Mouse (Mus musculus): ENCODE data around the gene Scarf2. TPM values are rescaled to one million over a fixed set of nuclear protein-coding genes. Genes with fewer than 3 reads are reported as not detected.

Scarf2 gene
- polyA plus RNA-seq (2015; fragmentation: Nextera tagmentation; extraction: Ambion mirVana), result 40.7 and 43.4 TPM in 2 replicates

DNA sequence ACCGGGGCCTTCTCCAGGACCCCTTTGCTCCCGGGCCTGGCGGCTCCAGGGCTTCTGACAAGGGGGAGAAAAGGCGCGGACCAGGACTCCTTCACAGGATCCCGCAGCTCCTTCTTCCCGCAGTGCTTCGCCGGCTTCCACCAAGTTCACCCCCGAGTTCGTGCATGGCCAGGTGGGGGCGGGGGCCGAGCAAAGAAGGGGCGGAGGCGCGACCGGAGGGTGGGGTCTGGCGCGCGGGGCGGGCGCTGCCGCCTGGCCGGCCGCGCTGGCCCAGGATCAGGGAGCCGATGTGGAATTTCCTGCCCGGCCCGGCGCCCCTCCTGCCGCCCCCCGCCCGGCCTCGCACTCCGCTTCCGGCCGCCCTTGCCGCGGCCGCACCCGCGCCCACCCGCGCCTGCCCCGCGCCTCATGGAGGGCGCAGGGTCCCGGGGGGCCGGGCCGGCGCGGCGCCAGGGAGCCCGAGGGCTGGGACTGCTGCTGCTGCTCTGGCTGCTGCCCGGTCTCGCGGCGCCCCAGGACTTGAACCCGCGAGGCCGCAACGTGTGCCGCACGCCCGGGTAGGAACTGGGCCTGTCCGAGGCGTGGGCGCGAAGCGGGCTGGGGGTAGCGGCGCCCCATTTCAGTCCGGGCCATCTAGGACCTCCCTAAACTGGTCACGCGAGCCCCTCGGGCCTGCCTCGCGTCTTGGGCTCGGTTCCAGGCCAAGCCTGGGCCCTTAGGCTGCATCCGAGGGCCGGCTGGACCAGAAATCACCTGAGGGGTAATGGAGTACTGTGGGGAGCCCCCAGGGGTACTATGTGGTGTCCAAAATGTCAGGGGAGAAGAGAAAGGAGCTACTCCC lies at the start of gene Scarf2:
Scarf2 (plus strand) TSS at position 312 of the 841 bp plus-strand sequence.
- Histone ChIP-seq H3K36me3 (peaks cover 15% of the 10 kb centered on the region), H3K27ac (replicated peaks) (peak within 1 kb of the TSS; percentile 97), H3K9me3 (replicated peaks) (no peaks in the 10 kb centered on the region), H3K4me1 (peaks cover 53% of the 10 kb centered on the region), H3K4me3 (replicated peaks) (peak within 1 kb of the TSS; percentile 70), H3K4me2 (replicated peaks) (peak within 1 kb of the TSS; percentile 55), H3K27me3 (peaks cover 10% of the 10 kb centered on the region), H3K9ac (peak within 1 kb of the TSS; percentile 89)
- peak; percentile 75 for ATAC-seq (ENCODE audit: insufficient number of reproducible peaks, low FRiP score, low TSS enrichment, low read depth)
- WGBS, result 1% methylated on average over 80 of the region's 81 CpGs

DNA sequence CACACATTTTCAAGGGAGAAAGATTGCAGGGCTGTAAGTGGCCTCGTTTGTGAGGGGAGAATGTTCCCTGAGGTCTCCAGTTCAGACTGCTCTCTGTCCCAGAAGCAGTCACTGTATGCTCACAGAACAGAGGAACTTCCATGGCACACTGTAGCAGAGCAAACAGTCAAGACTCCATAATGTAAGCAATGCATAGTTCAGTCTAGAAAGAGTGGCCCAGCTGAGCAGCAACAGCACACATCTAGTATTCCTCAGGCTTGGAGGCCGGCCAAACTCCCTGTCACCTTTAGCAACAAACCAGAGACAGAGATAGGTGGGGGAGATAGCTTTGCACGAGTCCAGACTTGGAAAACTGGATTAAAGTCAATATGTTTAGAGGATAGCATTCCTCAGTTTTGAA lies 44.1 kb upstream of the Scarf2 start:
- Histone ChIP-seq H3K36me3 (no peaks in the 10 kb centered on the region), H3K27me3 (no peaks in the 10 kb centered on the region), H3K4me2 (replicated peaks) (no peak overlapping the region), H3K9ac (no peak overlapping the region), H3K4me1 (no peaks in the 10 kb centered on the region), H3K9me3 (replicated peaks) (no peaks in the 10 kb centered on the region), H3K4me3 (replicated peaks) (no peak overlapping the region), H3K27ac (replicated peaks) (peak overlapping the region; percentile 44; the same call in 1 of the 2 replicates)
- ATAC-seq (ENCODE audit: insufficient number of reproducible peaks, low FRiP score, low TSS enrichment, low read depth), result peak; percentile 39; the same call in 1 of the 2 replicates
- WGBS, result 17% methylated on average over 3 of the region's 3 CpGs

DNA sequence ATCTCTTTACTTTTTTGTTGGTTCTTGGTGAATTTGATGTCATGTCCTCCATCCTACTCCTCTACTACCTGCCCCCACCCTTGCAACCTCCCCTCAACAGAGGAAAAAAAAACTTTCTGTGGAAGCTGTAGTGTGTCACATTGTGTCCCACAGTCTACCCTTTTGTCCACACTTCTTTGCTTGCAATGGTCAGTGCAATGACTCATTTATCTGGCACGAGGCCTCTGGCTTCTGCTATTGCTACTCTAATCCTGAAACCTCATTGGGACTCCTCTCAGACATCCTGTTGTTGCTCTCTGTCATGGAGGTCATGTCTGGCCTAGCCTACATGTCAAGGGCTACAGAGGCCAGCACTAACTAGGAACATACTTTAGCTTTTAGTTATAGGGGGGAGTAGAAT lies 43.4 kb upstream of the Scarf2 start:
- Histone ChIP-seq H3K4me2 (replicated peaks) (no peak overlapping the region), H3K27me3 (no peaks in the 10 kb centered on the region), H3K27ac (replicated peaks) (peak overlapping the region; percentile 44; the same call in 1 of the 2 replicates), H3K9me3 (replicated peaks) (no peaks in the 10 kb centered on the region), H3K9ac (no peak overlapping the region), H3K4me1 (peaks cover 2% of the 10 kb centered on the region; the same call in 1 of the 2 replicates), H3K36me3 (no peaks in the 10 kb centered on the region), H3K4me3 (replicated peaks) (no peak overlapping the region)
- ATAC-seq (ENCODE audit: insufficient number of reproducible peaks, low FRiP score, low TSS enrichment, low read depth), result no peak
- 23% methylated on average over 1 of the region's 1 CpGs for WGBS

GRCm38 (mm10) chr16:17757756-17758155 lies 39.3 kb upstream of the Scarf2 start:
- H3K4me3 ChIP-seq (replicated peaks), result no peak overlapping the region
- H3K36me3 ChIP-seq, result 0 out of 2 replicates have a peak, but pooled peaks cover 6% of the 10 kb centered on the region
- H3K4me2 ChIP-seq (replicated peaks), result no peak overlapping the region
- no peaks in the 10 kb centered on the region for H3K27me3 ChIP-seq
- no peak overlapping the region for H3K27ac ChIP-seq (replicated peaks)
- H3K9ac ChIP-seq, result no peak overlapping the region
- no peak for ATAC-seq (ENCODE audit: insufficient number of reproducible peaks, low FRiP score, low TSS enrichment, low read depth)
- WGBS, result 94% methylated on average over 1 of the region's 1 CpGs
- peaks cover 28% of the 10 kb centered on the region for H3K4me1 ChIP-seq
- no peaks in the 10 kb centered on the region for H3K9me3 ChIP-seq (replicated peaks)

DNA sequence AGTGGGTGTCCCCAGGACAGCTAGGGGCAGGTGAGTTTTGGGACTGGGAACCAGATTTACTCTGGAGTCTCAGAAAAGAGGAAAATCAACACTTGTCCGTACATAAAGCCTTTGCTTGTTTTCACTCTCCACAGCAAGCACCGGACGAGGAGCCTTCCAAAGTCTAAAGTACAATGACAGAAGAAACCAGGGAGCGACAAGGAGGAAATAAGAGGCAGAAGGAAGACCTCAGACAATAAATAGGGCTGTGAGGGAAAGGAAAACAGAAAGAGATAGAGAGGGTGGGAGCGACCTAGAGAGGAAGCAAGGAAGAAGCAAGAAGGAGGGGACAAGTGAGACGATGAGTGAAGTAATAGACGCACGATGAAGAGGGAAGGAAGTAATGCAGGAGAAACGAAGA lies 38.2 kb upstream of the Scarf2 start:
- Histone ChIP-seq H3K4me3 (replicated peaks) (peak overlapping the region; percentile 61), H3K27ac (replicated peaks) (peak overlapping the region; percentile 48), H3K4me2 (replicated peaks) (peak overlapping the region; percentile 59), H3K4me1 (peaks cover 29% of the 10 kb centered on the region), H3K9ac (0 out of 2 replicates have a peak overlapping the region, but pooled peaks have one; percentile 65), H3K27me3 (no peaks in the 10 kb centered on the region), H3K36me3 (0 out of 2 replicates have a peak, but pooled peaks cover 7% of the 10 kb centered on the region), H3K9me3 (replicated peaks) (no peaks in the 10 kb centered on the region)
- WGBS, result 43% methylated on average over 9 of the region's 9 CpGs
- ATAC-seq (ENCODE audit: insufficient number of reproducible peaks, low FRiP score, low TSS enrichment, low read depth), result no peak

DNA sequence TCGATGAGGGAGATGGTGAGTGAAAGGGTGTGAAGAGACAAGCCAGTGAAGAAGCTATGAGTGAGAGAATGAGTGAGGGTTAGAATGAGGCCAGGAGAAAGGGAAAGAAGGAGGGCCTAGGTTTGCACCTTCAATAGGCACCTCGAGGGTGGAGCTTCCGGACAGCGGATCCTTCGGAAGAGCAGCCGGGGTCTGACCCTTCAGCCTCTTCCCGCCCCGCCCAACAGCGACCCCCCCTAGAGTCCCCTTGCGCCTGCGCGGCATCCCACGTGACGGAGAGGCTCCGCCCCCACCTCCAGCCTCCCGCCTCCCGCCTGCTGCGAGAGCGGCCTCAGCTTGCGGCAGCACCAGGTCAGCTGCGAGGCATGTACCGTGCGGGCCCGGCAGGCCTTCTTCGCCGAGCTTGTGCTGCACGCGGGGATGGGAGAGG lies 37.7 kb upstream of the Scarf2 start, which contains the start of gene Klhl22:
Klhl22 (plus strand) TSS at position 275 of the 430 bp plus-strand sequence.
- peak within 1 kb of the TSS; percentile 77 for H3K27ac ChIP-seq (replicated peaks)
- H3K9ac ChIP-seq, result peak within 1 kb of the TSS; percentile 65
- H3K36me3 ChIP-seq, result peaks cover 12% of the 10 kb centered on the region; the same call in 1 of the 2 replicates
- under 1% methylated on average over 28 of the region's 28 CpGs for WGBS
- H3K27me3 ChIP-seq, result no peaks in the 10 kb centered on the region
- ATAC-seq (ENCODE audit: insufficient number of reproducible peaks, low FRiP score, low TSS enrichment, low read depth), result peak; percentile 96
- H3K9me3 ChIP-seq (replicated peaks), result no peaks in the 10 kb centered on the region
- H3K4me3 ChIP-seq (replicated peaks), result peak within 1 kb of the TSS; percentile 61
- H3K4me2 ChIP-seq (replicated peaks), result peak within 1 kb of the TSS; percentile 59
- peaks cover 29% of the 10 kb centered on the region for H3K4me1 ChIP-seq

- H3K4me2 ChIP-seq (replicated peaks), result peak overlapping the region; percentile 59
- peaks cover 15% of the 10 kb centered on the region; the same call in 1 of the 2 replicates for H3K36me3 ChIP-seq
- H3K27me3 ChIP-seq, result no peaks in the 10 kb centered on the region
- H3K4me3 ChIP-seq (replicated peaks), result peak overlapping the region; percentile 61
- peaks cover 29% of the 10 kb centered on the region for H3K4me1 ChIP-seq
- H3K9me3 ChIP-seq (replicated peaks), result no peaks in the 10 kb centered on the region
- peak; percentile 59 for ATAC-seq (ENCODE audit: insufficient number of reproducible peaks, low FRiP score, low TSS enrichment, low read depth)
- H3K9ac ChIP-seq, result peak overlapping the region; percentile 65
- H3K27ac ChIP-seq (replicated peaks), result peak overlapping the region; percentile 77
- under 1% methylated on average over 54 of the region's 54 CpGs for WGBS
Measured at GRCm38 (mm10) chr16:17759813-17760321, 37.2 kb upstream of the Scarf2 start.

GRCm38 (mm10) chr16:17760657-17761056 lies 36.4 kb upstream of the Scarf2 start:
- WGBS, result 28% methylated on average over 8 of the region's 8 CpGs
- H3K27ac ChIP-seq (replicated peaks), result no peak overlapping the region
- no peak for ATAC-seq (ENCODE audit: insufficient number of reproducible peaks, low FRiP score, low TSS enrichment, low read depth)
- H3K36me3 ChIP-seq, result peaks cover 21% of the 10 kb centered on the region
- no peaks in the 10 kb centered on the region for H3K9me3 ChIP-seq (replicated peaks)
- peaks cover 29% of the 10 kb centered on the region for H3K4me1 ChIP-seq
- H3K4me2 ChIP-seq (replicated peaks), result peak overlapping the region; percentile 59
- no peak overlapping the region for H3K9ac ChIP-seq
- peak overlapping the region; percentile 61 for H3K4me3 ChIP-seq (replicated peaks)
- H3K27me3 ChIP-seq, result no peaks in the 10 kb centered on the region

- peaks cover 26% of the 10 kb centered on the region for H3K36me3 ChIP-seq
- H3K4me1 ChIP-seq, result peaks cover 29% of the 10 kb centered on the region
- ATAC-seq (ENCODE audit: insufficient number of reproducible peaks, low FRiP score, low TSS enrichment, low read depth), result no peak
- no peak overlapping the region for H3K9ac ChIP-seq
- no peaks in the 10 kb centered on the region for H3K9me3 ChIP-seq (replicated peaks)
- H3K27ac ChIP-seq (replicated peaks), result no peak overlapping the region
- H3K4me2 ChIP-seq (replicated peaks), result peak overlapping the region; percentile 59
- peak overlapping the region; percentile 61 for H3K4me3 ChIP-seq (replicated peaks)
- 29% methylated on average over 1 of the region's 1 CpGs for WGBS
- no peaks in the 10 kb centered on the region for H3K27me3 ChIP-seq
Measured at GRCm38 (mm10) chr16:17761074-17761473, 36.0 kb upstream of the Scarf2 start.

- Histone ChIP-seq H3K9me3 (replicated peaks) (no peaks in the 10 kb centered on the region), H3K4me2 (replicated peaks) (no peak overlapping the region), H3K9ac (no peak overlapping the region), H3K36me3 (peaks cover 50% of the 10 kb centered on the region), H3K27ac (replicated peaks) (no peak overlapping the region), H3K27me3 (no peaks in the 10 kb centered on the region), H3K4me3 (replicated peaks) (no peak overlapping the region), H3K4me1 (peaks cover 23% of the 10 kb centered on the region)
- 91% methylated on average over 4 of the region's 4 CpGs for WGBS
- no peak for ATAC-seq (ENCODE audit: insufficient number of reproducible peaks, low FRiP score, low TSS enrichment, low read depth)
Measured at GRCm38 (mm10) chr16:17764108-17764511, 33.0 kb upstream of the Scarf2 start.

DNA sequence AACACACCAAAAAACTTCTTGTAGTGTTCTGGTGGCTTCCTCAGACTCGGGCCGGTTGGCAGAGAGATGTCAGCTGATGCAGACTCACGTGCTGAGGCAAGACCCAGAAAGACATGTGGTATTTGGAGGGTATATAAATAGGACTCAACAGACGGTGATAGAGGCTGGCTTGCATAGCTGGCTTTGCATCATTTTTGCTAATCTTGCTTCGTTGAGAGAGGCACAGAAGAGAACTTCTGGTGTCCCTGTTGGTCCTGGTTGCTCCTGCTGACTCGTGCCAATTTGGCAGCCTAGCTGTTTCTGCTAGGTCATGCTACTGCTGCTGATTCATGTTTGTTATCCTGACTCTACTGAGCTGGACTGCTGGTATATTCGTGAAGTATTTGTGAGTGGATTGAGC lies 28.2 kb upstream of the Scarf2 start:
- H3K9me3 ChIP-seq (replicated peaks), result no peaks in the 10 kb centered on the region
- H3K27ac ChIP-seq (replicated peaks), result no peak overlapping the region
- peaks cover 82% of the 10 kb centered on the region for H3K36me3 ChIP-seq
- peaks cover 6% of the 10 kb centered on the region; the same call in 1 of the 2 replicates for H3K4me1 ChIP-seq
- no peak overlapping the region for H3K4me3 ChIP-seq (replicated peaks)
- ATAC-seq (ENCODE audit: insufficient number of reproducible peaks, low FRiP score, low TSS enrichment, low read depth), result no peak
- no peak overlapping the region for H3K4me2 ChIP-seq (replicated peaks)
- no peak overlapping the region for H3K9ac ChIP-seq
- H3K27me3 ChIP-seq, result no peaks in the 10 kb centered on the region
- 71% methylated on average over 7 of the region's 7 CpGs for WGBS
